Mouse (Mus musculus): ENCODE data around the gene Ahctf1.

DNA sequence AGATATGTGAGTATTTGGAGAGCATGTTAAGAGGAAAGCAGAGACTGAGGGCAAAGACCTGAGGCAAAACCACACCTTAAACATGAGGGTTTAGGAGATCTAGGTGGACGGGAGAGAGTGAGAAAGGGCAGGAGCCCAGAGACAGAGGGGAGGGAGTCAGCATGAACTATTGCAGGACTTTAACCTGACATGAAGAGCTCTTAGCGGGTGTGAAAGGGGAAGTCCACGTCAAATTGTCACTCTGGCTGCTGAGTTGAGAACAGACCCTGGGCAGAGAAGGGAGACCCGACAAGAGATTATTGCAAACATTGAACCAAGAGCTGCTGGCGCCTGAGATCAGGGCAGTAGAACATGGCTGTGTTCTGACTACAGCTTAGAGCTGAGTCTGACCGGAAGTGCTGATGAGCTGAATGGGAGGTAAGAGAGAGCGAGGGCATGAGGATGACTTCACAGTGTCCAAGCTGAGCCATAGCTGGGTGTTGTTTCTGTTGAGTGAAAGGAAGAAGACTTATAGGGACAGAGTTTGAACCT is 29.3 kb upstream of the Ahctf1 start:
- no peak for TF ChIP-seq FLI1 (IDR thresholded peaks at IDR 0.05; ENCODE audit: low read length)
- TF ChIP-seq GATA1 (IDR thresholded peaks at IDR 0.05; ENCODE audit: borderline replicate concordance, low read length): no peak

All from megakaryocyte, embryonic 14.5 days (primary cell).